Mouse (Mus musculus) intestine, embryonic 16.5 days (tissue): ENCODE measurements around the gene Lrrc10. TPM values are rescaled to one million over a fixed set of nuclear protein-coding genes. Genes with fewer than 3 reads are reported as not detected.

Source experiments
- ATAC-seq: fragments of 200-750 bp; cut with Nextera tagmentation; 2 replicates; pipeline ENCODE4 v1.8.0; 2017; ENCODE audit warnings: moderate TSS enrichment, moderate library complexity
- H3K27ac ChIP-seq: fragments of 300-500 bp; sonication (generic); 2 replicates; pipeline ENCODE4 v1.5.1; 2014; ENCODE audit warnings: mild to moderate bottlenecking, low read length
- H3K27me3 ChIP-seq: fragments of 300-500 bp; sonication (generic); replicated peaks from 2 replicates; pipeline ENCODE4 v1.6.1; 2014; ENCODE audit warnings: low read length, control low read depth, mixed read lengths; ENCODE audit not compliant: control insufficient read depth, insufficient read depth
- H3K36me3 ChIP-seq: fragments of 300-500 bp; sonication (generic); 2 replicates; pipeline ENCODE4 v1.6.1; 2014; ENCODE audit warnings: low read length, control low read depth; ENCODE audit not compliant: control insufficient read depth, insufficient read depth
- H3K4me1 ChIP-seq: fragments of 300-500 bp; sonication (generic); 2 replicates; pipeline ENCODE4 v1.6.1; 2014; ENCODE audit warnings: low read length, control low read depth, mixed read lengths; ENCODE audit not compliant: control insufficient read depth, insufficient read depth
- H3K4me2 ChIP-seq: fragments of 300-500 bp; sonication (generic); 2 replicates; pipeline ENCODE4 v1.6.1; 2014; ENCODE audit warnings: low read depth, low read length, control low read depth
- H3K4me3 ChIP-seq: fragments of 300-500 bp; sonication (generic); 2 replicates; pipeline ENCODE4 v1.5.1; 2014; ENCODE audit warnings: mild to moderate bottlenecking, low read length
- H3K9ac ChIP-seq: fragments of 300-500 bp; sonication (generic); 2 replicates; pipeline ENCODE4 v1.6.1; 2014; ENCODE audit warnings: low read depth, low read length
- H3K9me3 ChIP-seq: fragments of 300-500 bp; sonication (generic); 2 replicates; pipeline ENCODE4 v1.6.1; 2016; ENCODE audit warnings: low read length, control low read depth; ENCODE audit not compliant: control insufficient read depth
- WGBS: fragments of 180-500 bp; shearing (Covaris S2); extraction: QIAGEN DNeasy Blood & Tissue Kit; methylation state at CpG from one replicate; pipeline ENCODE4 v1.1.7; 2014; 5-methylcytosine and 5-hydroxymethylcytosine counted together
- polyA plus RNA-seq: library from polyadenylated mRNA; unstranded; fragments of >200 nt; fragmentation: Nextera tagmentation; extraction: Ambion mirVana; gene quantifications from 2 replicates; pipeline ENCODE4 v1.2.1, GENCODE M21; 2015

Lrrc10 gene
- polyA plus RNA-seq, 1 experiment from 2014 or later, result not detected

DNA sequence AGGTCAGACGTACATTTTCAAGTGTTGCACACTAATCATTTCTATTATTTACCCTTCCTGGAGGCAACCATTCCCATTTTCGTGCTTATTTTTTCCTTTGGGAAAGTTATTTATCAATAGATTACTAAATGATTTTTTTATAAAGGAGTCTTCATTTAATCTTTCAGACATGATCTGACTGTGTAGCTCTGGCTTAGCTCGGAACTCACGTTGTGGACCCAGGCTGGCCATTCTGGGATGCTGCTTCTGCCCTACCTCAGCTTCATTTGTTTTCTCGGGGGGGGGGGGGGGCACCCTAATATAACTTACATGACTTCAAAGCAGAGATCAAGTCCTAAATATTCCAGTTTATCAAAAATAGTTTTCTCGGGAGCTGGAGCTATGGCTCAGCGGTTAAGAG, 18.9 kb downstream of the Lrrc10 start:
- Histone ChIP-seq H3K27me3 (no peaks in the 10 kb centered on the region), H3K4me2 (peak overlapping the region; percentile 70), H3K9ac (peak overlapping the region; percentile 42; the same call in 1 of the 2 replicates), H3K9me3 (no peaks in the 10 kb centered on the region), H3K4me3 (peak overlapping the region; percentile 42), H3K4me1 (0 out of 2 replicates have a peak, but pooled peaks cover 4% of the 10 kb centered on the region), H3K36me3 (peaks cover 10% of the 10 kb centered on the region), H3K27ac (peak overlapping the region; percentile 55; the same call in 1 of the 2 replicates)
- WGBS, result 4% methylated on average over 7 of the region's 7 CpGs
- peak; percentile 32 for ATAC-seq

DNA sequence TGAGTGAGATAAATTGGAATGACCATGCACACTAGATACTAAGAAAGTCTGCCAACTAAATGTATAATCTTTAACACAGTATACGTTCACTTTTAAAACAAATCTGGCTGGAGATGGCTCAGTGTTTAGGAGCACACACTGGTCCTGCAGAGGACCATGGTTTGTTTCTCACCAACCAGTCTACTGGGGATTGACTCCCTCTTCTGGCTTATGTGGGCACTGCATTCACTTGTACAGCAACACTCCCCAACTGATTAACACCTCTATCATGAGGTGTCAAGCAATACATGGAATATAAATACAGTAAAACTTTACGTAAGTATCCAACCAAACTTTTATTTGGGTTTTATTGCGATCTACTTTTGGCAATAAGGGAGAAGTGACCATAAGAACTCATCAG, 24.0 kb downstream of the Lrrc10 start:
- Histone ChIP-seq H3K4me2 (no peak overlapping the region), H3K27me3 (no peaks in the 10 kb centered on the region), H3K27ac (no peak overlapping the region), H3K9ac (no peak overlapping the region), H3K4me1 (no peaks in the 10 kb centered on the region), H3K4me3 (no peak overlapping the region), H3K36me3 (peaks cover 16% of the 10 kb centered on the region), H3K9me3 (no peaks in the 10 kb centered on the region)
- 89% methylated on average over 3 of the region's 3 CpGs for WGBS
- ATAC-seq, result no peak

- Histone ChIP-seq H3K9me3 (no peaks in the 10 kb centered on the region), H3K27me3 (no peaks in the 10 kb centered on the region), H3K27ac (no peak overlapping the region), H3K4me2 (no peak overlapping the region), H3K4me1 (no peaks in the 10 kb centered on the region), H3K36me3 (peaks cover 27% of the 10 kb centered on the region), H3K9ac (no peak overlapping the region), H3K4me3 (no peak overlapping the region)
- WGBS, result 91% methylated on average over 18 of the region's 18 CpGs
- ATAC-seq, result no peak
Measured at GRCm38 (mm10) chr10:117072191-117072888, 27.2 kb downstream of the Lrrc10 start.

DNA sequence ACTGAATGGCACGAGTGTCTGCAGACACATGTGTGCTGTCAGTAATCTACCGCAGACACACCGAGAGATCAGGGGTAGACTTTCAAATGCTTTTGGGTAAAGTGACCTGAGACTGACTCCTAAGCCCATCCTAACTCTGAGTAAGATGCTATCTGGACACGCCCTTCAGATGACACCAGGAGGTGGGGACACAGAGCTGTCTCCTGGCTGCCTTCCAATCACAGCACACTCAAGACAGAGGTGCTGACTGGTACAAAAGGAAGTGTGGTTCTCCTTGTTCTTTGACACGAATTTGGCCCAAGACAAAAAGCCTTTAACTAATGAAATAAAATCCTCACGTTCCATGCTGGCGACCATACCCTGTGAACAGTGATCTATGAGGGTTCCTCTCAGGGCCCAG, 28.0 kb downstream of the Lrrc10 start:
- no peak for ATAC-seq
- H3K4me3 ChIP-seq, result no peak overlapping the region
- WGBS, result 84% methylated on average over 7 of the region's 7 CpGs
- H3K9ac ChIP-seq, result no peak overlapping the region
- H3K9me3 ChIP-seq, result no peaks in the 10 kb centered on the region
- H3K27me3 ChIP-seq, result no peaks in the 10 kb centered on the region
- H3K27ac ChIP-seq, result no peak overlapping the region
- H3K36me3 ChIP-seq, result peaks cover 27% of the 10 kb centered on the region
- no peak overlapping the region for H3K4me2 ChIP-seq
- H3K4me1 ChIP-seq, result no peaks in the 10 kb centered on the region

DNA sequence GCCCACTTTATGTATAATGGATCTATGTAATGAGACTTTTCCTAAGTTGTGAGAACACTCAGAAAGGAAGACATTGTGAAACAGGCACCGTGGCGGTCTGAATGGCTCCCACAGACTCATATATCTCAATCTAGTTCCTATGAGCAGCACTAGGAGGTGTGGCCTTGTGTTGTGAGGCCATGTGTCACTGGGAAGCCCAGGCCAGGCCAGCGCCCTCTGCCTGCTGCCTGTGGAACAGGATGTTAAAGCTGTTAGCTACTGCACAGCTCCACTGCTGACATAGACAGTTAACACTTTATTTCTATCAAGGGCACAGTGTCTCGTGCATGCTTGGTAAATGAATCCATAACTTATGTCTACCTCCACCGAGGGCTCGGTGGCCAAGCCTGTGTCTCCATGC, 33.1 kb downstream of the Lrrc10 start:
- Histone ChIP-seq H3K36me3 (peaks cover 34% of the 10 kb centered on the region), H3K4me3 (no peak overlapping the region), H3K9me3 (no peaks in the 10 kb centered on the region), H3K9ac (no peak overlapping the region), H3K4me2 (no peak overlapping the region), H3K27me3 (no peaks in the 10 kb centered on the region), H3K4me1 (no peaks in the 10 kb centered on the region), H3K27ac (no peak overlapping the region)
- 77% methylated on average over 6 of the region's 6 CpGs for WGBS
- 0 out of 2 replicates have a peak, but pooled peaks have one; percentile 40 for ATAC-seq

DNA sequence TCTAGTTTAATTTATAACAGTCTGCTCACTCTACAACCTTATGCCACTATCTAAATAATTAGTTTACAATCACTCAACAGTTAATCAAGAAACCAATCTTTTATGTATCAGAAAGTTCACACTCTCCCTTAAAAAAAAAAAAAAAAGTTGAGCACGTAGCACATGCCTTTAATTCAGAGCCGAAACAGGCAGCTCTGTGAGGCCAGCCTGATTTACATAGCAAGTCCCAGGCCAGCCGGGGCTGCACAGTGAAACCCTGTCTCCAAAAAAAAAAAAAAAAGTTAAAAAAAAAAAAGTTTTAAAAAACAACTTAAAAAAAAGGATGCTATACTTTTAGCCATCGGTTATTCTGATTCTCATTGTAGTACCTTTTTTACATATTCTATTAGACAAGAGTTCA, 36.2 kb downstream of the Lrrc10 start:
- no peaks in the 10 kb centered on the region for H3K4me1 ChIP-seq
- no peak overlapping the region for H3K27ac ChIP-seq
- no peak overlapping the region for H3K4me3 ChIP-seq
- no peaks in the 10 kb centered on the region for H3K27me3 ChIP-seq
- H3K9ac ChIP-seq, result no peak overlapping the region
- ATAC-seq, result no peak
- no peaks in the 10 kb centered on the region for H3K9me3 ChIP-seq
- peaks cover 23% of the 10 kb centered on the region; the same call in 1 of the 2 replicates for H3K36me3 ChIP-seq
- WGBS, result 79% methylated on average over 4 of the region's 4 CpGs
- H3K4me2 ChIP-seq, result no peak overlapping the region

DNA sequence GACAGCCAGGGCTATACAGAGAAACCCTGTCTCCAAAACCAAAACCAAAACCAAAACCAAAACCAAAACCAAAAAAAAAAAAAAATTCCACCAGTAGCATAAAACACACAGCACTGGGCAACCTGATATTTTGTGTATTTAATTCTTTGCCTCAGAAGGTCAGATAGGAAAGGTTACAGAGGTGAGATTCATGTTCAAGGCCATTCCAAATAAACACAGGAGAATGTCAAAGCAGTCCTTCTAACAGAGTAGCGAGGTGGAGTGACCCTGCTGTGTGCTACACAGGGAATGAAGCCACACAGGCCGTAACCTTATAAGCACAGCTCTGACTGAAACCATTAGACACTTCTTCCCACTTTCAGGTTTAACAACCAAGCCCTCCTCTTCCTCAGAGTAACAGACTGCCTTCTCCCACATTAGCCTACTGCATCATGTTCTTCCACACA, 36.8 kb downstream of the Lrrc10 start:
- Histone ChIP-seq H3K9me3 (no peaks in the 10 kb centered on the region), H3K4me2 (no peak overlapping the region), H3K4me3 (no peak overlapping the region), H3K9ac (no peak overlapping the region), H3K36me3 (peaks cover 19% of the 10 kb centered on the region; the same call in 1 of the 2 replicates), H3K4me1 (no peaks in the 10 kb centered on the region), H3K27me3 (no peaks in the 10 kb centered on the region), H3K27ac (no peak overlapping the region)
- WGBS, result 87% methylated on average over 2 of the region's 2 CpGs
- no peak for ATAC-seq

GRCm38 (mm10) chr10:117089628-117090027, 44.5 kb downstream of the Lrrc10 start:
- no peak overlapping the region for H3K27ac ChIP-seq
- H3K9ac ChIP-seq, result no peak overlapping the region
- 0 out of 2 replicates have a peak, but pooled peaks cover 4% of the 10 kb centered on the region for H3K4me1 ChIP-seq
- ATAC-seq, result no peak
- H3K36me3 ChIP-seq, result no peaks in the 10 kb centered on the region
- no peak overlapping the region for H3K4me3 ChIP-seq
- H3K4me2 ChIP-seq, result no peak overlapping the region
- 66% methylated on average over 4 of the region's 4 CpGs for WGBS
- H3K27me3 ChIP-seq, result no peaks in the 10 kb centered on the region
- no peaks in the 10 kb centered on the region for H3K9me3 ChIP-seq

GRCm38 (mm10) chr10:117094504-117095329, 49.6 kb downstream of the Lrrc10 start:
- H3K4me2 ChIP-seq, result no peak overlapping the region
- H3K4me1 ChIP-seq, result peaks cover 11% of the 10 kb centered on the region
- H3K4me3 ChIP-seq, result no peak overlapping the region
- H3K36me3 ChIP-seq, result no peaks in the 10 kb centered on the region
- no peak overlapping the region for H3K9ac ChIP-seq
- 42% methylated on average over 15 of the region's 15 CpGs for WGBS
- peak; percentile 69 for ATAC-seq
- no peaks in the 10 kb centered on the region for H3K9me3 ChIP-seq
- H3K27ac ChIP-seq, result no peak overlapping the region
- no peaks in the 10 kb centered on the region for H3K27me3 ChIP-seq
